Mouse (Mus musculus) intestine, embryonic 14.5 days (tissue): ENCODE measurements at regions not wholly inside any gene's neighbourhood (a gene's known extent, or its start where the extent isn't known, plus 50 kb on each side); places are given as distances from the start of the nearest gene placed in this dataset.

ENCODE experiments used
- ATAC-seq: fragments of 200-750 bp; cut with Nextera tagmentation; replicated peaks from 2 replicates; pipeline ENCODE4 v1.8.0; 2017; ENCODE audit warnings: low read depth, moderate number of reproducible peaks, moderate TSS enrichment, moderate library complexity; ENCODE audit not compliant: low FRiP score, low TSS enrichment
- DNase-seq: peaks from one replicate; pipeline ENCODE4 v3.0.0-alpha.2; 2018; ENCODE audit warnings: low spot score
- H3K27ac ChIP-seq: fragments of 300-500 bp; sonication (generic); 2 replicates; pipeline ENCODE4 v1.5.1; 2014; ENCODE audit warnings: low read depth, mild to moderate bottlenecking, control low read depth
- H3K27me3 ChIP-seq: fragments of 300-500 bp; sonication (generic); replicated peaks from 2 replicates; pipeline ENCODE4 v1.6.1; 2014; ENCODE audit warnings: low read length, control low read depth; ENCODE audit not compliant: control insufficient read depth, insufficient read depth
- H3K36me3 ChIP-seq: fragments of 300-500 bp; sonication (generic); 2 replicates; pipeline ENCODE4 v1.6.1; 2014; ENCODE audit warnings: low read length, control low read depth; ENCODE audit not compliant: control insufficient read depth, insufficient read depth
- H3K4me1 ChIP-seq: fragments of 300-500 bp; sonication (generic); replicated peaks from 2 replicates; pipeline ENCODE4 v1.6.1; 2014; ENCODE audit warnings: low read length, control low read depth, mixed read lengths; ENCODE audit not compliant: control insufficient read depth, insufficient read depth
- H3K4me2 ChIP-seq: fragments of 300-500 bp; sonication (generic); 2 replicates; pipeline ENCODE4 v1.6.1; 2014; ENCODE audit warnings: low read length
- H3K4me3 ChIP-seq: fragments of 300-500 bp; sonication (generic); 2 replicates; pipeline ENCODE4 v1.5.1; 2014; ENCODE audit warnings: low read depth, low read length, control low read depth, mixed read lengths
- H3K9ac ChIP-seq: fragments of 300-500 bp; sonication (generic); 2 replicates; pipeline ENCODE4 v1.6.1; 2014; ENCODE audit warnings: mild to moderate bottlenecking, low read length
- H3K9me3 ChIP-seq: fragments of 300-500 bp; sonication (generic); 2 replicates; pipeline ENCODE4 v1.6.1; 2016; ENCODE audit warnings: low read length, control low read depth; ENCODE audit not compliant: control insufficient read depth
- WGBS: fragments of 180-500 bp; shearing (Covaris S2); extraction: QIAGEN DNeasy Blood & Tissue Kit; methylation state at CpG from one replicate; pipeline ENCODE4 v1.1.7; 2014; 5-methylcytosine and 5-hydroxymethylcytosine counted together

DNA sequence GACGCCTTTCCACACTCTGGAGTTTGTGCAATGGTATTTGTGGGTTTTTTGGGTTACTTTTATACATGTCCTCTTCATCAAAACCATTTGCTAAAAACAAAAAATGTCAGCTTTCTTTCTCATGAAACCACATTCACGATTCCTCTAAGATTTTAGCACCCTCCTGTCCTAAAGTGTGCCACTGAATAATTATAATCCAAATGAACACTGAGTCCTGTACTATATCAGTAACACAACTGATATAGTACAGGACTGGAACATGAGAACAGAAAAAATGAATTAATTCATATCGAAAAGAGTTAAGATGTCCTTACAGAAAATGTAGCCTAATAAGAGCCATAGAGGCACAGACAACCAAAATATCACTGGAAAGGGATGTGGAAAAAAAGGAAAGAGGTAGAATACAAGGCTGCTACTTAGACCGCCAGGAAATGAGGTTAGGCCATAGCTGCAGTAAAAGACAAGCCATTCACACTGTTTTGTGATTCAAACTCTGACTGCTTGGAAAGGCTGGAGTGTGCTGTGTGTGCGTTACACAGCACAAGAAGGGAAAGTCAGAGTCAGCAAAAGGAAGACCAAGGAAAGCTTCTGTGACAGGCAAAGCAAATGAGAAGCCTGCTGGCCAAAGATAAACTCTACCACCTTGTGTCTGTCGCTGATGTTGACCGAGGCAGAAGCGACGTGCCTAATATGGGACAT, 329.3 kb upstream of the Gm11146 start:
- H3K27me3 ChIP-seq, result no peaks in the 10 kb centered on the region

GRCm38 (mm10) chr16:77914160-77915070, 312.5 kb upstream of the Gm11146 start:
- WGBS, result 47% methylated on average over 6 of the region's 6 CpGs
- no peak overlapping the region for H3K4me2 ChIP-seq
- no peaks in the 10 kb centered on the region for H3K4me1 ChIP-seq
- peak overlapping the region; percentile 7; the same call in 1 of the 2 replicates for H3K27ac ChIP-seq
- no peak overlapping the region for H3K4me3 ChIP-seq
- ATAC-seq, result peak; percentile 86
- H3K27me3 ChIP-seq, result no peaks in the 10 kb centered on the region
- no peaks in the 10 kb centered on the region for H3K9me3 ChIP-seq
- H3K36me3 ChIP-seq, result no peaks in the 10 kb centered on the region
- no peak overlapping the region for H3K9ac ChIP-seq
- DNase-seq, result no peak

More for the DNA sequence above, 329.3 kb upstream of the Gm11146 start:
- no peak for DNase-seq
- no peak overlapping the region for H3K9ac ChIP-seq
- no peak overlapping the region for H3K4me2 ChIP-seq
- no peak for ATAC-seq
- H3K27ac ChIP-seq, result no peak overlapping the region
- no peaks in the 10 kb centered on the region for H3K4me1 ChIP-seq
- H3K36me3 ChIP-seq, result no peaks in the 10 kb centered on the region
- no peak overlapping the region for H3K4me3 ChIP-seq
- H3K9me3 ChIP-seq, result no peaks in the 10 kb centered on the region
- WGBS, result 71% methylated on average over 9 of the region's 9 CpGs

GRCm38 (mm10) chr16:77894247-77894646, 292.4 kb upstream of the Gm11146 start:
- H3K9me3 ChIP-seq, result no peaks in the 10 kb centered on the region
- no peak overlapping the region for H3K4me2 ChIP-seq
- no peak overlapping the region for H3K4me3 ChIP-seq
- H3K36me3 ChIP-seq, result no peaks in the 10 kb centered on the region
- H3K9ac ChIP-seq, result no peak overlapping the region
- H3K27ac ChIP-seq, result no peak overlapping the region
- no peaks in the 10 kb centered on the region for H3K27me3 ChIP-seq
- H3K4me1 ChIP-seq, result no peaks in the 10 kb centered on the region
- WGBS, result 65% methylated on average over 2 of the region's 2 CpGs
- no peak for DNase-seq
- no peak for ATAC-seq

DNA sequence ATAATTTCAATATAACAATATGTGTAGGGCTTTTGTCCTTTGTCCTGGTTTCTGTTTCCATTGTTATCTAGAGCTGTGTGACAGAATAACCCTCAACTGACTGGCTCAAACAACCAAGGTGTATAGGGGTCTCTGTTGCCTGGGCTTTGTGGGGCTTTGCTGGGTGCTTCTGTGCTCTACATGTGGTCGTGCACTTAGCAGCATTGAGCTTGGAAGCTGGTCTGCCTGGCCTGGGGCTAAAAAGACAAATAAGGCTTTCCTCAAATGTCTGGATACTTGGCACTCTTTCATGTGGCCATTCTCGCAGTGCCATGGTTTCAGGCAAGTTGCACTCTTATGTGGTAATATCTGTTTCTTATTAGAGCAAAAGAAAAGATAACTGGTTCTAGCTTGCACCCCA, 291.8 kb upstream of the Gm11146 start:
- ATAC-seq, result no peak
- H3K4me2 ChIP-seq, result no peak overlapping the region
- no peak overlapping the region for H3K9ac ChIP-seq
- no peak for DNase-seq
- H3K27ac ChIP-seq, result no peak overlapping the region
- no peak overlapping the region for H3K4me3 ChIP-seq
- no peaks in the 10 kb centered on the region for H3K9me3 ChIP-seq
- no peaks in the 10 kb centered on the region for H3K27me3 ChIP-seq
- 78% methylated on average over 2 of the region's 2 CpGs for WGBS
- H3K36me3 ChIP-seq, result no peaks in the 10 kb centered on the region
- no peaks in the 10 kb centered on the region for H3K4me1 ChIP-seq

DNA sequence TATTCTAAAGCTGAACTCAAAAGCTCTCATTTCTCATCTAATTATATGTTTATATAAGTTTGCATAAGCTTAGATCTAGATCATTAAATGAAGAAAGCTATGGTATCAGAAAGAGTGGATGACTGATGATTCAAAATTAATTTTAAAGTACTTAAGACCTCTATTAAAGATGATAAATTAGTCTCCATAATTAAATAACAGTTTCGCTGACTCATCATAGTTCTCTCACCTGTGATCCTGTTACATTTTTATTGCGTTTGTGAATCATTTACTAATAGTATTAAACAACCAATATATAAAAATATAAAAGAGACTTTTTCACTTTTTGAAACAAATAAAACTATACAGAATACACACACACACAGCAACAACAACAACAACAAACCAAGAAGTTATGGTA, 290.8 kb upstream of the Gm11146 start:
- ATAC-seq, result no peak
- WGBS, result 85% methylated on average over 2 of the region's 2 CpGs
- DNase-seq, result no peak
- Histone ChIP-seq H3K4me2 (no peak overlapping the region), H3K36me3 (no peaks in the 10 kb centered on the region), H3K9me3 (no peaks in the 10 kb centered on the region), H3K4me3 (no peak overlapping the region), H3K27me3 (no peaks in the 10 kb centered on the region), H3K4me1 (no peaks in the 10 kb centered on the region), H3K9ac (no peak overlapping the region), H3K27ac (no peak overlapping the region)

DNA sequence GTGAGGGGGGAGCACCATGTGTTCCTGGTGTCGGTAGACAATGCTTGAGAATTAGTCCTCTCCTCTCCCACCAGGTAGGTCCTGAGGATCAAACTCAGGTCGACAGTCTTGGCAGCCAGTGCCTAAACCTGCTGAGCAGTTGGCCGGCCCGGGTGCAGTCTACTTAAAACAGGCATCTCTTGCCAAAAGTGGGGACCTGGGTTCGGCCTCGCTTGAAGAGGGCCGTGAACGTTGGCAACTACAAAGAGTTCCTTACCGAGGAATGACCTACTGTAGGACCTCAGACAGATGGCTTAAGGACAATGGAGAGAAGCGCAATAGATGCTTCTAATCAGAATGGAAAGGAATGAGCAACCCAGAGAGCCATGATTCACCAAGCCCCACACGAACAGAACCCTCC, 287.5 kb upstream of the Gm11146 start:
- no peaks in the 10 kb centered on the region for H3K9me3 ChIP-seq
- no peak overlapping the region for H3K9ac ChIP-seq
- no peaks in the 10 kb centered on the region for H3K27me3 ChIP-seq
- WGBS, result 89% methylated on average over 11 of the region's 11 CpGs
- H3K4me3 ChIP-seq, result no peak overlapping the region
- DNase-seq, result no peak
- no peak overlapping the region for H3K27ac ChIP-seq
- H3K4me2 ChIP-seq, result no peak overlapping the region
- no peak for ATAC-seq
- no peaks in the 10 kb centered on the region for H3K36me3 ChIP-seq
- no peaks in the 10 kb centered on the region for H3K4me1 ChIP-seq

GRCm38 (mm10) chr16:77885060-77885679, 283.3 kb upstream of the Gm11146 start:
- no peak for DNase-seq
- H3K4me3 ChIP-seq, result no peak overlapping the region
- H3K36me3 ChIP-seq, result no peaks in the 10 kb centered on the region
- no peak overlapping the region for H3K27ac ChIP-seq
- no peaks in the 10 kb centered on the region for H3K27me3 ChIP-seq
- no peaks in the 10 kb centered on the region for H3K4me1 ChIP-seq
- H3K9me3 ChIP-seq, result no peaks in the 10 kb centered on the region
- 82% methylated on average over 15 of the region's 15 CpGs for WGBS
- no peak overlapping the region for H3K4me2 ChIP-seq
- ATAC-seq, result no peak
- H3K9ac ChIP-seq, result no peak overlapping the region

- no peaks in the 10 kb centered on the region for H3K4me1 ChIP-seq
- H3K27me3 ChIP-seq, result no peaks in the 10 kb centered on the region
- H3K4me3 ChIP-seq, result no peak overlapping the region
- DNase-seq, result no peak
- H3K9me3 ChIP-seq, result no peaks in the 10 kb centered on the region
- 94% methylated on average over 9 of the region's 9 CpGs for WGBS
- H3K9ac ChIP-seq, result no peak overlapping the region
- no peak overlapping the region for H3K27ac ChIP-seq
- no peaks in the 10 kb centered on the region for H3K36me3 ChIP-seq
- ATAC-seq, result no peak
- no peak overlapping the region for H3K4me2 ChIP-seq
These were observed 282.6 kb upstream of the Gm11146 start for GRCm38 (mm10) chr16:77884495-77884894.
